Mouse (Mus musculus): Measurements from ENCODE around the gene Jade2. TPM values are rescaled to one million over a fixed set of nuclear protein-coding genes. Genes with fewer than 3 reads are reported as not detected.

Jade2 gene
- polyA plus RNA-seq, 1 experiment from 2014 or later, result 0.07 TPM

- H3K4me3 ChIP-seq (ENCODE audit: low read depth, low read length), result no peak overlapping the region
- no peak overlapping the region for H3K27ac ChIP-seq (ENCODE audit: low read depth, low read length)
- no peak overlapping the region for H3K4me2 ChIP-seq (ENCODE audit: low read depth)
- H3K9me3 ChIP-seq (ENCODE audit: control insufficient read depth, low read length), result no peaks in the 10 kb centered on the region
- H3K36me3 ChIP-seq (ENCODE audit: control insufficient read depth, insufficient read depth, low read length), result no peaks in the 10 kb centered on the region
- 84% methylated on average over 7 of the region's 7 CpGs for WGBS
- no peak for DNase-seq (ENCODE audit: low spot score)
- H3K4me1 ChIP-seq (ENCODE audit: control insufficient read depth, insufficient read depth, low read length), result peaks cover 13% of the 10 kb centered on the region
- no peak for ATAC-seq (ENCODE audit: insufficient read depth, low FRiP score, low TSS enrichment)
- H3K27me3 ChIP-seq (ENCODE audit: control insufficient read depth, insufficient read depth, low read length), result peaks cover 9% of the 10 kb centered on the region
- H3K9ac ChIP-seq (ENCODE audit: low read length), result no peak overlapping the region
These were observed 5.3 kb downstream of the Jade2 start for GRCm38 (mm10) chr11:51852091-51852521.

- H3K4me1 ChIP-seq (ENCODE audit: control insufficient read depth, insufficient read depth, low read length), result peaks cover 8% of the 10 kb centered on the region; the same call in 1 of the 2 replicates
- no peak overlapping the region for H3K4me2 ChIP-seq (ENCODE audit: low read depth)
- peaks cover under 1% of the 10 kb centered on the region; the same call in 1 of the 2 replicates for H3K27me3 ChIP-seq (ENCODE audit: control insufficient read depth, insufficient read depth, low read length)
- H3K4me3 ChIP-seq (ENCODE audit: low read depth, low read length), result no peak overlapping the region
- H3K36me3 ChIP-seq (ENCODE audit: control insufficient read depth, insufficient read depth, low read length), result no peaks in the 10 kb centered on the region
- no peak overlapping the region for H3K27ac ChIP-seq (ENCODE audit: low read depth, low read length)
- no peaks in the 10 kb centered on the region for H3K9me3 ChIP-seq (ENCODE audit: control insufficient read depth, low read length)
- 88% methylated on average over 11 of the region's 11 CpGs for WGBS
- DNase-seq (ENCODE audit: low spot score) (no peak), ATAC-seq (ENCODE audit: insufficient read depth, low FRiP score, low TSS enrichment) (no peak)
- no peak overlapping the region for H3K9ac ChIP-seq (ENCODE audit: low read length)
These were observed 6.6 kb downstream of the Jade2 start for GRCm38 (mm10) chr11:51850741-51851330.

GRCm38 (mm10) chr11:51848324-51848723 is 9.1 kb downstream of the Jade2 start:
- Histone ChIP-seq H3K4me3 (ENCODE audit: low read depth, low read length) (no peak overlapping the region), H3K4me1 (ENCODE audit: control insufficient read depth, insufficient read depth, low read length) (0 out of 2 replicates have a peak, but pooled peaks cover 3% of the 10 kb centered on the region), H3K36me3 (ENCODE audit: control insufficient read depth, insufficient read depth, low read length) (no peaks in the 10 kb centered on the region), H3K27me3 (ENCODE audit: control insufficient read depth, insufficient read depth, low read length) (no peaks in the 10 kb centered on the region), H3K9ac (ENCODE audit: low read length) (no peak overlapping the region), H3K4me2 (ENCODE audit: low read depth) (no peak overlapping the region), H3K9me3 (ENCODE audit: control insufficient read depth, low read length) (no peaks in the 10 kb centered on the region), H3K27ac (ENCODE audit: low read depth, low read length) (no peak overlapping the region)
- ATAC-seq (ENCODE audit: insufficient read depth, low FRiP score, low TSS enrichment), result no peak
- 90% methylated on average over 3 of the region's 3 CpGs for WGBS
- no peak for DNase-seq (ENCODE audit: low spot score)

- Histone ChIP-seq H3K27ac (ENCODE audit: low read depth, low read length) (no peak overlapping the region), H3K4me2 (ENCODE audit: low read depth) (no peak overlapping the region), H3K27me3 (ENCODE audit: control insufficient read depth, insufficient read depth, low read length) (no peaks in the 10 kb centered on the region), H3K9me3 (ENCODE audit: control insufficient read depth, low read length) (no peaks in the 10 kb centered on the region), H3K9ac (ENCODE audit: low read length) (no peak overlapping the region), H3K36me3 (ENCODE audit: control insufficient read depth, insufficient read depth, low read length) (no peaks in the 10 kb centered on the region), H3K4me3 (ENCODE audit: low read depth, low read length) (no peak overlapping the region), H3K4me1 (ENCODE audit: control insufficient read depth, insufficient read depth, low read length) (0 out of 2 replicates have a peak, but pooled peaks cover 2% of the 10 kb centered on the region)
- ATAC-seq (ENCODE audit: insufficient read depth, low FRiP score, low TSS enrichment) (no peak), DNase-seq (ENCODE audit: low spot score) (no peak)
- WGBS, result 87% methylated on average over 1 of the region's 1 CpGs
These were observed 9.6 kb downstream of the Jade2 start for GRCm38 (mm10) chr11:51847902-51848301.

GRCm38 (mm10) chr11:51845981-51846883 is 11.2 kb downstream of the Jade2 start:
- no peak overlapping the region for H3K4me2 ChIP-seq (ENCODE audit: low read depth)
- ATAC-seq (ENCODE audit: insufficient read depth, low FRiP score, low TSS enrichment), result no peak
- 92% methylated on average over 16 of the region's 16 CpGs for WGBS

GRCm38 (mm10) chr11:51844529-51845098 is 12.8 kb downstream of the Jade2 start:
- DNase-seq (ENCODE audit: low spot score) (no peak), ATAC-seq (ENCODE audit: insufficient read depth, low FRiP score, low TSS enrichment) (no peak)
- no peak overlapping the region for H3K9ac ChIP-seq (ENCODE audit: low read length)
- no peak overlapping the region for H3K4me3 ChIP-seq (ENCODE audit: low read depth, low read length)
- no peaks in the 10 kb centered on the region for H3K9me3 ChIP-seq (ENCODE audit: control insufficient read depth, low read length)
- no peak overlapping the region for H3K4me2 ChIP-seq (ENCODE audit: low read depth)
- no peaks in the 10 kb centered on the region for H3K36me3 ChIP-seq (ENCODE audit: control insufficient read depth, insufficient read depth, low read length)
- no peaks in the 10 kb centered on the region for H3K4me1 ChIP-seq (ENCODE audit: control insufficient read depth, insufficient read depth, low read length)
- 80% methylated on average over 10 of the region's 10 CpGs for WGBS
- H3K27me3 ChIP-seq (ENCODE audit: control insufficient read depth, insufficient read depth, low read length), result no peaks in the 10 kb centered on the region
- no peak overlapping the region for H3K27ac ChIP-seq (ENCODE audit: low read depth, low read length)

More at GRCm38 (mm10) chr11:51845981-51846883, 11.2 kb downstream of the Jade2 start:
- Histone ChIP-seq H3K9ac (ENCODE audit: low read length) (no peak overlapping the region), H3K9me3 (ENCODE audit: control insufficient read depth, low read length) (no peaks in the 10 kb centered on the region), H3K27me3 (ENCODE audit: control insufficient read depth, insufficient read depth, low read length) (no peaks in the 10 kb centered on the region), H3K36me3 (ENCODE audit: control insufficient read depth, insufficient read depth, low read length) (no peaks in the 10 kb centered on the region), H3K27ac (ENCODE audit: low read depth, low read length) (no peak overlapping the region), H3K4me3 (ENCODE audit: low read depth, low read length) (no peak overlapping the region), H3K4me1 (ENCODE audit: control insufficient read depth, insufficient read depth, low read length) (no peaks in the 10 kb centered on the region)
- DNase-seq (ENCODE audit: low spot score), result no peak

- Histone ChIP-seq H3K27me3 (ENCODE audit: control insufficient read depth, insufficient read depth, low read length) (no peaks in the 10 kb centered on the region), H3K4me2 (ENCODE audit: low read depth) (no peak overlapping the region), H3K9ac (ENCODE audit: low read length) (no peak overlapping the region), H3K9me3 (ENCODE audit: control insufficient read depth, low read length) (no peaks in the 10 kb centered on the region), H3K4me3 (ENCODE audit: low read depth, low read length) (no peak overlapping the region), H3K4me1 (ENCODE audit: control insufficient read depth, insufficient read depth, low read length) (no peaks in the 10 kb centered on the region), H3K27ac (ENCODE audit: low read depth, low read length) (no peak overlapping the region), H3K36me3 (ENCODE audit: control insufficient read depth, insufficient read depth, low read length) (no peaks in the 10 kb centered on the region)
- no peak for ATAC-seq (ENCODE audit: insufficient read depth, low FRiP score, low TSS enrichment)
- no peak for DNase-seq (ENCODE audit: low spot score)
These were observed 13.6 kb downstream of the Jade2 start for GRCm38 (mm10) chr11:51843898-51844297.

GRCm38 (mm10) chr11:51843168-51843567 is 14.3 kb downstream of the Jade2 start:
- Histone ChIP-seq H3K4me2 (ENCODE audit: low read depth) (no peak overlapping the region), H3K4me1 (ENCODE audit: control insufficient read depth, insufficient read depth, low read length) (no peaks in the 10 kb centered on the region), H3K9ac (ENCODE audit: low read length) (no peak overlapping the region), H3K27ac (ENCODE audit: low read depth, low read length) (no peak overlapping the region), H3K36me3 (ENCODE audit: control insufficient read depth, insufficient read depth, low read length) (no peaks in the 10 kb centered on the region), H3K4me3 (ENCODE audit: low read depth, low read length) (no peak overlapping the region), H3K9me3 (ENCODE audit: control insufficient read depth, low read length) (no peaks in the 10 kb centered on the region), H3K27me3 (ENCODE audit: control insufficient read depth, insufficient read depth, low read length) (no peaks in the 10 kb centered on the region)
- DNase-seq (ENCODE audit: low spot score) (no peak), ATAC-seq (ENCODE audit: insufficient read depth, low FRiP score, low TSS enrichment) (no peak)
- WGBS, result 91% methylated on average over 4 of the region's 4 CpGs

Measured in neural tube, embryonic 11.5 days (tissue).